Mouse (Mus musculus) hindbrain, embryonic 13.5 days (tissue): ENCODE measurements at regions not wholly inside any gene's neighbourhood (a gene's known extent, or its start where the extent isn't known, plus 50 kb on each side); places are given as distances from the start of the nearest gene placed in this dataset.

ENCODE experiments used
- ATAC-seq: fragments of 200-750 bp; cut with Nextera tagmentation; 2 replicates; pipeline ENCODE4 v1.8.0; 2017; ENCODE audit warnings: moderate TSS enrichment; ENCODE audit not compliant: low FRiP score
- H3K27ac ChIP-seq: fragments of 300-500 bp; sonication (generic); 2 replicates; pipeline ENCODE4 v1.5.1; 2015; ENCODE audit warnings: inconsistent platforms, mild to moderate bottlenecking, moderate library complexity
- H3K27me3 ChIP-seq: fragments of 300-500 bp; sonication (generic); 2 replicates; pipeline ENCODE4 v1.6.1; 2015; ENCODE audit warnings: mild to moderate bottlenecking, inconsistent platforms
- H3K36me3 ChIP-seq: fragments of 300-500 bp; sonication (generic); 2 replicates; pipeline ENCODE4 v1.6.1; 2015; ENCODE audit warnings: mild to moderate bottlenecking, inconsistent platforms
- H3K4me1 ChIP-seq: fragments of 300-500 bp; sonication (generic); replicated peaks from 2 replicates; pipeline ENCODE4 v1.6.1; 2015; ENCODE audit warnings: inconsistent platforms
- H3K4me2 ChIP-seq: fragments of 300-500 bp; sonication (generic); 2 replicates; pipeline ENCODE4 v1.6.1; 2015; ENCODE audit warnings: inconsistent platforms, mild to moderate bottlenecking, moderate library complexity
- H3K4me3 ChIP-seq: fragments of 300-500 bp; sonication (generic); 2 replicates; pipeline ENCODE4 v1.5.1; 2015; ENCODE audit warnings: mild to moderate bottlenecking, inconsistent platforms
- H3K9ac ChIP-seq: fragments of 300-500 bp; sonication (generic); 2 replicates; pipeline ENCODE4 v1.6.1; 2015; ENCODE audit warnings: mild to moderate bottlenecking, inconsistent platforms
- H3K9me3 ChIP-seq: fragments of 300-500 bp; sonication (generic); 2 replicates; pipeline ENCODE4 v1.6.1; 2016; ENCODE audit warnings: inconsistent platforms
- WGBS: fragments of 180-500 bp; shearing (Covaris S2); methylation state at CpG from one replicate; pipeline ENCODE4 v1.1.7; 2015; 5-methylcytosine and 5-hydroxymethylcytosine counted together

GRCm38 (mm10) chr12:10256385-10256784 is 113.4 kb upstream of the Nt5c1b start:
- Histone ChIP-seq H3K4me1 (no peaks in the 10 kb centered on the region), H3K36me3 (no peaks in the 10 kb centered on the region), H3K4me3 (no peak overlapping the region), H3K27ac (no peak overlapping the region), H3K9ac (no peak overlapping the region), H3K27me3 (no peaks in the 10 kb centered on the region), H3K9me3 (no peaks in the 10 kb centered on the region), H3K4me2 (no peak overlapping the region)
- WGBS, result 74% methylated on average over 3 of the region's 3 CpGs
- ATAC-seq, result no peak

DNA sequence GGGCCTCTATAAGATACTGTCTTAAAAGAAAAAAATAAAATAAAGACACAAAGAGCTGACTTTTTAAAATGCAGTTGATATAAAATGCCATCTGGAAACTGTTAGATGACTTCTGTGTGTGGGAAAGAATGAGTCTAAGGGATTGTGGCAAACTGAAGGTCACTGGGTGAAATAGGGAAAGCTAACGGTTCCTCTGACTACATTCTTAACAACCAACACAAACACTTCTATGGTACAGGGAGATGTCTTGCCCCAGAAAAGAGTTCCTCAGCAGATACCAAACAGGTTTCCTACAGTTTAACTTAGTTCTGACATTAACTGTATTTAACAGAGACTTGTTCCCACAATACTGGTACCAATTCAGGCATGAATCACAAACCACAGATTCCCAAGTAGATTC is 103.6 kb upstream of the Nt5c1b start:
- Histone ChIP-seq H3K9ac (no peak overlapping the region), H3K4me3 (no peak overlapping the region), H3K36me3 (no peaks in the 10 kb centered on the region), H3K9me3 (no peaks in the 10 kb centered on the region), H3K27ac (no peak overlapping the region), H3K4me2 (no peak overlapping the region), H3K4me1 (no peaks in the 10 kb centered on the region), H3K27me3 (no peaks in the 10 kb centered on the region)
- ATAC-seq, result no peak
- 81% methylated on average over 1 of the region's 1 CpGs for whole genome bisulfite sequencing

- ATAC-seq, result no peak
- H3K27ac ChIP-seq, result no peak overlapping the region
- WGBS, result 86% methylated on average over 5 of the region's 5 CpGs
Measured at GRCm38 (mm10) chr12:10272038-10272437, 97.7 kb upstream of the Nt5c1b start.

DNA sequence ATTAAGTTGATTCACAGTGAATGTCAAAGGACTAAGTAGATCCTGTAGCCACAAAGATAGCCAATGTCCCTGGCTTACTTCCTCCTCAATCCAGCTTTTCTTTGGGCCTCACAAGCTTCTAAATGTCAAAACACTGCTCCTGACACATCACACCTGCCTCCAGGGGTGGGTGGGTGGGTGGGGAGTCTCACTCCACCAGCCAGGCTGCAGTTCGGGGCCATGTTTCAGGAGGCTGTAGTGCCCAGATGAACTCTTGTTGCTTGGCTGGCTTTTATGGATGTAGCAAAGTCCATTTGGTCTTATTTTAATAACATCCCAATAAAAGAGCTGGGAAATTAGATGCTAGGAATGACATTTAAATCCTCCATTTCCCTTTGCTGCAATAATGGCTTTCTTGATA is 94.5 kb upstream of the Nt5c1b start:
- no peak overlapping the region for H3K4me3 ChIP-seq
- H3K4me2 ChIP-seq, result no peak overlapping the region
- no peak for ATAC-seq
- H3K27me3 ChIP-seq, result no peaks in the 10 kb centered on the region
- H3K36me3 ChIP-seq, result no peaks in the 10 kb centered on the region
- no peak overlapping the region for H3K27ac ChIP-seq
- WGBS, result 85% methylated on average over 1 of the region's 1 CpGs
- no peaks in the 10 kb centered on the region for H3K9me3 ChIP-seq
- no peaks in the 10 kb centered on the region for H3K4me1 ChIP-seq
- H3K9ac ChIP-seq, result no peak overlapping the region

More at GRCm38 (mm10) chr12:10272038-10272437, 97.7 kb upstream of the Nt5c1b start:
- no peak overlapping the region for H3K4me3 ChIP-seq
- H3K9ac ChIP-seq, result no peak overlapping the region
- H3K27me3 ChIP-seq, result no peaks in the 10 kb centered on the region
- H3K36me3 ChIP-seq, result no peaks in the 10 kb centered on the region
- H3K4me1 ChIP-seq, result no peaks in the 10 kb centered on the region
- H3K9me3 ChIP-seq, result no peaks in the 10 kb centered on the region
- no peak overlapping the region for H3K4me2 ChIP-seq

GRCm38 (mm10) chr12:10292646-10293045 is 77.1 kb upstream of the Nt5c1b start:
- no peaks in the 10 kb centered on the region for H3K4me1 ChIP-seq
- no peak for ATAC-seq
- H3K36me3 ChIP-seq, result no peaks in the 10 kb centered on the region
- WGBS, result 83% methylated on average over 4 of the region's 4 CpGs
- H3K27me3 ChIP-seq, result no peaks in the 10 kb centered on the region
- H3K27ac ChIP-seq, result no peak overlapping the region
- H3K4me2 ChIP-seq, result no peak overlapping the region
- no peak overlapping the region for H3K4me3 ChIP-seq
- H3K9me3 ChIP-seq, result no peaks in the 10 kb centered on the region
- no peak overlapping the region for H3K9ac ChIP-seq

DNA sequence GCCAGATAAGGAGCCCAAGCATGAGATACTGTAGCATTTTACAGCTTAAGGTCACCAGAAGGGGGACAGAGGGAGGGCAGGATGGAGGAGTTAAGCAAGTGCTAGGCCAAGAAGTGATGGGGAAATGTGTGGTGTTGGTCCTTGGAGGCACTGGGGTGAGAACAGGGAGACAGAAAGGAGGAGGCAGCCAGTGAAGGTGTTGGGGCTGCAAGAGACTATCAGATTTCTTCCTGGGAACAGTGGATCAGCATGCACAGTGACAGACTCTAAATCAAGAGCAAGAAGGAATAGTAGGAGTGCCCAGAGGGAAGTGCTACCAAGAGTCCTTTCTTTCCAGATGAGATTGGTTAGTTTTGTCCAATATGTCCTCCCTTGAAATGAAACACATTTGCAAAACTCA is 63.8 kb upstream of the Nt5c1b start:
- H3K9ac ChIP-seq, result no peak overlapping the region
- H3K4me3 ChIP-seq, result no peak overlapping the region
- H3K27ac ChIP-seq, result no peak overlapping the region
- no peaks in the 10 kb centered on the region for H3K4me1 ChIP-seq
- no peak for ATAC-seq
- H3K27me3 ChIP-seq, result no peaks in the 10 kb centered on the region
- H3K9me3 ChIP-seq, result no peaks in the 10 kb centered on the region
- no peaks in the 10 kb centered on the region for H3K36me3 ChIP-seq
- no peak overlapping the region for H3K4me2 ChIP-seq
